Mouse (Mus musculus) hindbrain, embryonic 11.5 days (tissue): ENCODE measurements at regions not wholly inside any gene's neighbourhood (a gene's known extent, or its start where the extent isn't known, plus 50 kb on each side); places are given as distances from the start of the nearest gene placed in this dataset.
A peak's percentile ranks its signal among the peaks of the same experiment; 100 is the strongest.

Experiments used
- ATAC-seq: fragments of 200-750 bp; cut with Nextera tagmentation; 2 replicates; pipeline ENCODE4 v1.8.0; 2017; ENCODE audit warnings: mild to moderate bottlenecking, moderate TSS enrichment, moderate library complexity; ENCODE audit not compliant: low FRiP score
- DNase-seq: peaks from one replicate; pipeline ENCODE4 v3.0.0-alpha.2; 2015; ENCODE audit warnings: low spot score
- H3K27ac ChIP-seq: fragments of 300-500 bp; sonication (generic); 2 replicates; pipeline ENCODE4 v1.5.1; 2014; ENCODE audit warnings: mild to moderate bottlenecking, low read depth, low read length
- H3K27me3 ChIP-seq: fragments of 300-500 bp; sonication (generic); 2 replicates; pipeline ENCODE4 v1.6.1; 2014; ENCODE audit warnings: mild to moderate bottlenecking, low read length, moderate library complexity, mixed read lengths; ENCODE audit not compliant: control insufficient read depth, insufficient read depth
- H3K36me3 ChIP-seq: fragments of 300-500 bp; sonication (generic); 2 replicates; pipeline ENCODE4 v1.6.1; 2014; ENCODE audit warnings: mild to moderate bottlenecking, low read length, moderate library complexity, mixed read lengths; ENCODE audit not compliant: control insufficient read depth, insufficient read depth
- H3K4me1 ChIP-seq: fragments of 300-500 bp; sonication (generic); replicated peaks from 2 replicates; pipeline ENCODE4 v1.6.1; 2014; ENCODE audit warnings: low read length, mixed read lengths; ENCODE audit not compliant: control insufficient read depth, insufficient read depth
- H3K4me2 ChIP-seq: fragments of 300-500 bp; sonication (generic); replicated peaks from 2 replicates; pipeline ENCODE4 v1.6.1; 2014; ENCODE audit warnings: mild to moderate bottlenecking, low read depth, low read length
- H3K4me3 ChIP-seq: fragments of 300-500 bp; sonication (generic); 2 replicates; pipeline ENCODE4 v1.5.1; 2014; ENCODE audit warnings: low read depth, low read length
- H3K9ac ChIP-seq: fragments of 300-500 bp; sonication (generic); 2 replicates; pipeline ENCODE4 v1.6.1; 2014; ENCODE audit warnings: low read depth, low read length
- H3K9me3 ChIP-seq: fragments of 300-500 bp; sonication (generic); 2 replicates; pipeline ENCODE4 v1.6.1; 2016; ENCODE audit warnings: low read length; ENCODE audit not compliant: control insufficient read depth
- WGBS: fragments of 180-500 bp; shearing (Covaris S2); extraction: QIAGEN DNeasy Blood & Tissue Kit; methylation state at CpG from one replicate; pipeline ENCODE4 v1.1.7; 2014; 5-methylcytosine and 5-hydroxymethylcytosine counted together

DNA sequence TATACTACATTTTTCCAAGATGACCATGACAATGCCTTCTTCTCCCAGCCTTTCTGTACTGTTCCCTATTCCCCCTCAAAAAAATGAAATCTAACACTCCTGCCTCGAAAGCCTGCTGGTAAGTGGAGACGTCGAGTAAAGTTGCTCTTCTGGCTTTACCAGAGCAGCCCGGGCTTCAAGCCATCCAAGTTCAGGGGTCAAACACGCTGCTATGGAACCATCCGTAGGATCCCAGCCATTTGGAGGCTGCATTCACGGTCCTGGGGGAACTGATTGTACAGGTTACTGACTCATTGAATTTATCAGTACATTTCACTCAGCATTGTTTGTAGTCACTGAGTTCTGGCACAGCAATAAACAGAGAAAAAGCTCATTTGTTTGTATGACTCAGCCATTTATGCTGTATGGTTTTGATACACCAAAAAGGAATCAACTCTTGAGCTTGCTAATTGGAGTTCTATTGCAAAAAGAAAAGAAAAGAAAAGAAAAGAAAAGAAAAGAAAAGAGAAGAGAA is 128.2 kb downstream of the Nedd1 start:
- WGBS: 70% methylated on average over 7 of the region's 7 CpGs
- no peak for DNase-seq
- Histone ChIP-seq H3K9me3 (no peaks in the 10 kb centered on the region), H3K9ac (no peak overlapping the region), H3K36me3 (no peaks in the 10 kb centered on the region), H3K27ac (no peak overlapping the region), H3K4me2 (no peak overlapping the region), H3K4me1 (no peaks in the 10 kb centered on the region), H3K27me3 (no peaks in the 10 kb centered on the region), H3K4me3 (no peak overlapping the region)
- ATAC-seq: no peak

DNA sequence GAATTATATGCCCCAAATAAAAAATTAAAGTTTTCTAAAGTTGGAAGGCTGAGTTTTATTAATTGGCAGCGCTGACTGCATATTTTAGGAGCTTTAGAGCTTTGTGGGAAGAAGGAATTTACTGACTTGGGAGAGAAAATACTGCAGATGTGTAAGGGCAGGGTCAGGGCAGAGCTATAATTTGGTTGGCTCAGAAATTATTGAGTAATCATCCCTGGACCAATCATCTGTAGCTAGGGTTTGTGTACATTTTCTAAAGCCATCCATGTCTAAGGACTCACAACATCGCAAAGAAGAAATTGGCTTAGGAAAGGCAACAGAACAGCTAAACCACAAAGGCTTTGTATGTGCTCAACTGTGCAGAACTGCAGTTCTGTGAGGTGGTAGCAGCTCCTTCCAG is 143.3 kb downstream of the Nedd1 start:
- WGBS: 96% methylated on average over 2 of the region's 2 CpGs

DNA sequence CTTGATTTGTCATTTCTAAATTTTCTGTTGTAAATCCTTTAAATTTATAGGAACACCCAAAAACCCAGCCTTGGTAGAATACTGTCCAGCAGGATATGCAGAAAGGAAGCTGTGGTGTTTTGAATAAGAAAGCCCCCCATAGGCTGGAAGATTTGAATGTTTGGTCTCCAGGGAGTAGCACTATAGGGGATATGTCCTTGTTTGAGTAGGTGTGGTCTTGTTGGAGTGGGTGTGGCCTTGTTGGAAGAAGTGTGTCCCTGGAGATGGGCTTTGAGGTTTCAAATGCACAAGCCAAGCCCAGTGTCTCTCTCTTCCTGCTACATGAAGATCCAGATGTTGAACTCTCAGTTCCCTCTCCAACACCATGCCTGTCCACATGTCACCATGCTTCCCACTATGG is 151.7 kb downstream of the Nedd1 start:
- Histone ChIP-seq H3K4me1 (no peaks in the 10 kb centered on the region), H3K27ac (no peak overlapping the region), H3K9me3 (no peaks in the 10 kb centered on the region), H3K9ac (no peak overlapping the region), H3K4me2 (no peak overlapping the region), H3K36me3 (no peaks in the 10 kb centered on the region), H3K4me3 (no peak overlapping the region), H3K27me3 (no peaks in the 10 kb centered on the region)
- ATAC-seq (no peak), DNase-seq (no peak)

More for the DNA sequence above, 143.3 kb downstream of the Nedd1 start:
- no peaks in the 10 kb centered on the region for H3K4me1 ChIP-seq
- ATAC-seq (no peak), DNase-seq (no peak)
- H3K4me2 ChIP-seq: no peak overlapping the region
- no peaks in the 10 kb centered on the region for H3K27me3 ChIP-seq
- no peaks in the 10 kb centered on the region for H3K36me3 ChIP-seq
- H3K27ac ChIP-seq: no peak overlapping the region
- no peak overlapping the region for H3K9ac ChIP-seq
- no peaks in the 10 kb centered on the region for H3K9me3 ChIP-seq
- H3K4me3 ChIP-seq: no peak overlapping the region

DNA sequence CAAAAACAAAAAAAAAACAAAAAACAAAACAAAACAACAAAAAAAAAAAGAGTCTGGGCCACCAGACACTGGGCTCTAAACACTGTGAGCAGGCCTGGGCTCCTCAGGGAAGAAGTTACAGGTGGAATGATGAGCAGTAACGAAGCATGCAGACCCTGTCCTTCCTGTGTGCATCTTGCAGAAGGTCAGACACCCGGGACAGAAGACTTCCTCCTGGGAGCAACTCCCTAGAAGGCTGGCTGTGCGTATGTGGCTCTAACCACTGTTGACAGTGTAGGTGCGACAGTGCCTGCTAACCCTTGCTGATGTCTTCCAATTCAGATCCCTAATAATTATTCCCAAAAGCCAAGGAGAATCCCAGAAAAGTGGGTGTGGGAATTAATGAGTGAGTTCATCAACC is 164.8 kb downstream of the Nedd1 start:
- Histone ChIP-seq H3K36me3 (no peaks in the 10 kb centered on the region), H3K27ac (peak overlapping the region; percentile 17; the same call in 1 of the 2 replicates), H3K4me3 (no peak overlapping the region), H3K4me2 (no peak overlapping the region), H3K9ac (no peak overlapping the region), H3K9me3 (no peaks in the 10 kb centered on the region), H3K27me3 (no peaks in the 10 kb centered on the region), H3K4me1 (0 out of 2 replicates have a peak, but pooled peaks cover 6% of the 10 kb centered on the region)
- peak; percentile 17 for DNase-seq
- ATAC-seq: no peak
- 50% methylated on average over 4 of the region's 4 CpGs for WGBS

DNA sequence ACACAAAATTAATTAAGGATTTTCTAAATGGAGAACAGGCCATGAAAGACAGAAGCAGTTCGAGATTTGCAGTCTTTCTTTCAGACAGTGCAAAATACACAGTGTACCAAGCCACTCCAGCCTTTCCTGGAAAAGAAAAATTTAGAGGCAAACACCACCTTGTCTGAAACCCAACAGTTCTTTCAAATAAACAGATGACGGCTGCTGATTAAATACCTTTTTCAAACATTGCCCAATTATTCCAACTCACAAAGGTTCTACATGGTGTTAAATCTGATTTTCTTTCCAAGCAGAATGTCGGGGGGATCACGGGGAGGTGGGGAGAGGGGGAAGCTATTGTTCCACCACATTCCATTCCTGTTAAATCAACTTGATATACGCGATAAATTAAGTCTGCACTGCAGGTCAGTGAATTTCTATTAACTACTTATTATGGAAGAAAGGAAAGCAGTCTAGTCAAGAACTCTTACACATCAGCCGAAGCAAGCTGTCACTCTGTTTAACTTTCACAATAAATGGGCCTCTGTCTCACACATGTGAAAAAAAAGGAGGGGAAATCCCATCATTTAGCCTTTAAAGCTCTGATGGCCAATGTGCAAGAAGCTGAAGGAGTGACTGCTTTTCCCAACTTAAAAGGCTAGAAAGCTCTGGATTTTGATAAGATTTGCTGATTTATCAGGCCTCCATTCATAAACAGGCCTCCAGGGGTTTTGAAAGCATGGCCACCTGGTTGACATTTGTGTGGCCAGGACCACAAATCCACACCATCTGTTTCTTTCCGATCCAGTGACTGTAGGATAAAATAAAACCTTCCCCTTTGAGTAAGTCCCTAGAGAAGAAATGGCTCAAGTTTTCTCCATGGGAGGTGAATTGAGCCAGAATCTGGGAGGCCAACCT is 165.4 kb downstream of the Nedd1 start:
- Histone ChIP-seq H3K36me3 (no peaks in the 10 kb centered on the region), H3K4me3 (no peak overlapping the region), H3K4me2 (peak overlapping the region; percentile 19), H3K27me3 (no peaks in the 10 kb centered on the region), H3K9ac (no peak overlapping the region), H3K27ac (peak overlapping the region; percentile 82), H3K4me1 (0 out of 2 replicates have a peak, but pooled peaks cover 6% of the 10 kb centered on the region), H3K9me3 (no peaks in the 10 kb centered on the region)
- 11% methylated on average over 8 of the region's 8 CpGs for WGBS
- DNase-seq (peak; percentile 47), ATAC-seq (peak; percentile 67)

DNA sequence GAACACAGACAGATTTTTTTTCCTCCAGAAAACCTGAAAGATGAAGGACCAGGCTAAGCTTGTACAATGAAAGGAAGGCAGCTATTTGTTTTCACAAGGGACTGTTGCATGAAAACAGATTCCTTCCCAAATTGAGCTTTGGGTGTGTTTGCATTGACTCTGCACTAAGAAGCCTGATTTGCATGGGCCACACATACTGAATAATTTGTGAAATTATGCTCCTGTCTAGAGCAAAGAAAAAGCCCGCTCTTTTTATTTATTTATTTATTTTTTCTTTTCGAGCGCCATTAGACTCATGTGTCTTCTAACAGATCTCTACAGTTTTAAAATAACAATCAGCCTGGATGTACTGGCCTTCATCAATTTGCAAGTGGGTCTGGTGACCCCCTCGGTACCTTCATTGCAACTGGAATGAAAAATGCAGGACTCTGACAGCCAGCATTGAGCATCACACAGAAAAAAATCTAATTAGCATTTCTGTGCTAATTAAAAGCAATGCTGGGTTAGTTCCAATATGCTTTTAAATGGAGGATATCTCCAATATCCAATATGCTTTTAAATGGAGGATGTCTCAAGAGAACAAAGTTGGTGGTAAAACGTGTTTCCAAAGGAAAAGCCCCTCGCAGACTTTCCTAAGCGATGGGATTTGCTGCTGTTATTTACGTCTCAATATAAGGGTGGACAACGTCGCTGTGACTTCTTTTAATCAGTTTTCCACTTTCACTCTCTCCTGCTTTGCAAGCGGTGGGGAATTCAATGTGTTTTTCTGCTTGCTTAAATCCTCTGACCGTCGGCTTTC is 166.3 kb downstream of the Nedd1 start:
- ATAC-seq: peak; percentile 64
- WGBS: 24% methylated on average over 13 of the region's 13 CpGs

DNA sequence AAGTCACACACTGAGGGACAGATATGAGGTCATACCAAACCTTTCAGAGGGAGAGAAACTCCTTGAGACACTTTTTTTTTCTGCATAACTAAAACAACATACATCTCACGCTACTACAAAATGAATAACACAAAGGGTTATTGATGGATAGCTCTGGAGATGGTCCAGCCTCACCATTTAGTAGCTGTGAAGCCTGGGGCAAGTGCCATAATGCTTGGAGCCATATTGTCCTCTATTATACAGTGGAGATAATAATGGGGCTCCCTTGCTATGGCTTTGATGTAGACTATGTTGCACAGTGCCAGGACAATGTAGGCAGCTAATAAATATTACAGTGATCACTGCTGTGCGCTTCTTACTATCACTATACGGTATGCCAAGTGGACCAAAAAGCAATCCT is 168.3 kb downstream of the Nedd1 start:
- H3K36me3 ChIP-seq: no peaks in the 10 kb centered on the region
- H3K27me3 ChIP-seq: no peaks in the 10 kb centered on the region
- H3K4me3 ChIP-seq: no peak overlapping the region
- DNase-seq (no peak), ATAC-seq (no peak)
- no peak overlapping the region for H3K4me2 ChIP-seq
- 0 out of 2 replicates have a peak, but pooled peaks cover 6% of the 10 kb centered on the region for H3K4me1 ChIP-seq
- no peaks in the 10 kb centered on the region for H3K9me3 ChIP-seq
- H3K27ac ChIP-seq: no peak overlapping the region
- no peak overlapping the region for H3K9ac ChIP-seq
- 91% methylated on average over 3 of the region's 3 CpGs for WGBS

More for the DNA sequence above, 166.3 kb downstream of the Nedd1 start:
- DNase-seq: peak; percentile 34
- H3K27me3 ChIP-seq: no peaks in the 10 kb centered on the region
- H3K4me2 ChIP-seq: peak overlapping the region; percentile 19; the same call in 1 of the 2 replicates
- peak overlapping the region; percentile 82 for H3K27ac ChIP-seq
- no peak overlapping the region for H3K9ac ChIP-seq
- H3K9me3 ChIP-seq: no peaks in the 10 kb centered on the region
- H3K4me1 ChIP-seq: 0 out of 2 replicates have a peak, but pooled peaks cover 6% of the 10 kb centered on the region
- H3K4me3 ChIP-seq: no peak overlapping the region
- no peaks in the 10 kb centered on the region for H3K36me3 ChIP-seq

DNA sequence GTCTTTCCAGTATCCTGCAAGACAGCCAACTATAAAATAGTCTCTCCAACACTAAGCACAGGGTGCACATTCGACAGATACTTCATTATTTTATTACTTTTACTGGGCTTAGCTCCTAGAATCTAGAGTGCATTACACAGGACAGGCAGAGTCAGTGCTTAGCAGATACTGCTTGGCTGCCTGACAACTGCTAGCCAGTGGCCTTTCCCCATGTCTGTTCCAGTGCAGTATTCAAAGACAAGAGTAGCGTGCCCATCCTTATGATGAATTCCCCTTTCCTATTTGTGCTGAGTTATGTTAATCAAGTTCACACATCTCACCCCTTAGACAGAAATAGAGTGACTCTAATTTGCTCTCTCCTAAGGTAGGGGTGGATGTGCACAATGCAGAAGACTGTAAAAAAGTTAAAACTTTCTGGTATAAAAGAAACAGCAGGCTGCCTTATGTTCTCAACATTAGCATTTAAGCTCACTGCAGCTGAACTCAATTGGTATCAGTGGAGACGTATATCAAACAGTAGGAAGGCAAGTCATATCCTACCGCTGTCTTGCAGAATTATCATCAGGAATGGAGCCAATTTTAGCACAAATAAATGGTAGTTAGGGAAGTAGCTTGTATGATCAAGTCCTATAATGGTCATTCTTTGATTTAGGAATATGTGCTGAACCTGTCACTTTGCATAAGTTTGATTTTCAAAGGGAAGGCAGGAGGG is 173.2 kb downstream of the Nedd1 start:
- Histone ChIP-seq H3K27me3 (no peaks in the 10 kb centered on the region), H3K36me3 (no peaks in the 10 kb centered on the region), H3K9me3 (no peaks in the 10 kb centered on the region), H3K4me3 (no peak overlapping the region), H3K4me2 (no peak overlapping the region), H3K9ac (no peak overlapping the region), H3K4me1 (no peaks in the 10 kb centered on the region), H3K27ac (no peak overlapping the region)
- DNase-seq: no peak
- 79% methylated on average over 4 of the region's 4 CpGs for WGBS
- ATAC-seq: no peak
